Mouse (Mus musculus) kidney, embryonic 16.5 days (tissue): ENCODE results near the gene Abhd16a. TPM values are rescaled to one million over a fixed set of nuclear protein-coding genes. Genes with fewer than 3 reads are reported as not detected.

Source experiments
- ATAC-seq: fragments of 200-750 bp; cut with Nextera tagmentation; 2 replicates; pipeline ENCODE4 v1.8.0; 2017; ENCODE audit warnings: moderate TSS enrichment; ENCODE audit not compliant: low FRiP score, low TSS enrichment
- H3K27ac ChIP-seq: fragments of 300-500 bp; sonication (generic); 2 replicates; pipeline ENCODE4 v1.5.1; 2014; ENCODE audit warnings: low read length
- H3K27me3 ChIP-seq: fragments of 300-500 bp; sonication (generic); 2 replicates; pipeline ENCODE4 v1.6.1; 2014; ENCODE audit warnings: low read length, control low read depth, mixed read lengths; ENCODE audit not compliant: insufficient read depth
- H3K36me3 ChIP-seq: fragments of 300-500 bp; sonication (generic); 2 replicates; pipeline ENCODE4 v1.6.1; 2014; ENCODE audit warnings: low read length, control low read depth, mixed read lengths; ENCODE audit not compliant: insufficient read depth
- H3K4me1 ChIP-seq: fragments of 300-500 bp; sonication (generic); 2 replicates; pipeline ENCODE4 v1.6.1; 2014; ENCODE audit warnings: low read length, control low read depth, mixed read lengths; ENCODE audit not compliant: insufficient read depth
- H3K4me2 ChIP-seq: fragments of 300-500 bp; sonication (generic); replicated peaks from 2 replicates; pipeline ENCODE4 v1.6.1; 2014; ENCODE audit warnings: low read depth, low read length
- H3K4me3 ChIP-seq: fragments of 300-500 bp; sonication (generic); 2 replicates; pipeline ENCODE4 v1.5.1; 2014; ENCODE audit warnings: mild to moderate bottlenecking, low read length
- H3K9ac ChIP-seq: fragments of 300-500 bp; sonication (generic); replicated peaks from 2 replicates; pipeline ENCODE4 v1.6.1; 2014; ENCODE audit warnings: low read length
- H3K9me3 ChIP-seq: fragments of 300-500 bp; sonication (generic); 2 replicates; pipeline ENCODE4 v1.6.1; 2016; ENCODE audit warnings: low read length, control low read depth
- WGBS: fragments of 180-500 bp; shearing (Covaris S2); extraction: QIAGEN DNeasy Blood & Tissue Kit; methylation state at CpG from one replicate; pipeline ENCODE4 v1.1.7; 2014; 5-methylcytosine and 5-hydroxymethylcytosine counted together
- polyA plus RNA-seq: library from polyadenylated mRNA; unstranded; fragments of >200 nt; fragmentation: Nextera tagmentation; extraction: Ambion mirVana; gene quantifications from 2 replicates; pipeline ENCODE4 v1.2.1, GENCODE M21; 2015

The Abhd16a gene
- polyA plus RNA-seq, 1 experiment from 2014 or later = 118 TPM

GRCm38 (mm10) chr17:35140490-35140996, 51.5 kb downstream of the Abhd16a start:
- H3K9me3 ChIP-seq = no peaks in the 10 kb centered on the region; the same call in 1 of the 2 replicates
- H3K4me1 ChIP-seq = peaks cover 11% of the 10 kb centered on the region
- no peak overlapping the region for H3K4me3 ChIP-seq
- 78% methylated on average over 16 of the region's 16 CpGs for WGBS
- no peaks in the 10 kb centered on the region for H3K27me3 ChIP-seq
- H3K36me3 ChIP-seq = peaks cover 68% of the 10 kb centered on the region
- no peak for ATAC-seq
- H3K27ac ChIP-seq = no peak overlapping the region
- no peak overlapping the region for H3K4me2 ChIP-seq
- H3K9ac ChIP-seq = no peak overlapping the region

DNA sequence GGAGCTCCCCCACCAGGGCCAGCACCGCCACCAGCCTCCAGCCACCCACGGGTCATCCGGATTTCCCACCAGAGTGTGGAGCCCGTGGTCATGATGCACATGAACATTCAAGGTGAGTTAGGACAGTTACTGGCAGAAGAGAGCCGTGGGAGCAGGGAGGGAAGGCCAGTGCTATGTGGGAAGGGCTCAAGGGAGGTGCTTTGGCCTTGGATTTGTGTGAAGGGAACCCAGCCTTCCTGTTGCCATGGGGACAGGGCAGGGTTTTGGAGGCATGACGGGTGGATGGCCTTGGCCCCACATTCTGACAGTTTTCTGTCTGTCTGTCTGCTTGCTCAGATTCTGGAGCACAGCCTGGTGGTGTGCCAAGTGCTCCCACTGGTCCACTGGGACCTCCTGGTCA, 52.9 kb downstream of the Abhd16a start:
- 90% methylated on average over 6 of the region's 6 CpGs for WGBS
- H3K4me2 ChIP-seq = no peak overlapping the region
- ATAC-seq = no peak
- H3K9me3 ChIP-seq = no peaks in the 10 kb centered on the region; the same call in 1 of the 2 replicates
- no peak overlapping the region for H3K9ac ChIP-seq
- H3K4me1 ChIP-seq = peaks cover 2% of the 10 kb centered on the region
- H3K4me3 ChIP-seq = no peak overlapping the region
- H3K27ac ChIP-seq = no peak overlapping the region
- H3K27me3 ChIP-seq = no peaks in the 10 kb centered on the region
- peaks cover 82% of the 10 kb centered on the region for H3K36me3 ChIP-seq

DNA sequence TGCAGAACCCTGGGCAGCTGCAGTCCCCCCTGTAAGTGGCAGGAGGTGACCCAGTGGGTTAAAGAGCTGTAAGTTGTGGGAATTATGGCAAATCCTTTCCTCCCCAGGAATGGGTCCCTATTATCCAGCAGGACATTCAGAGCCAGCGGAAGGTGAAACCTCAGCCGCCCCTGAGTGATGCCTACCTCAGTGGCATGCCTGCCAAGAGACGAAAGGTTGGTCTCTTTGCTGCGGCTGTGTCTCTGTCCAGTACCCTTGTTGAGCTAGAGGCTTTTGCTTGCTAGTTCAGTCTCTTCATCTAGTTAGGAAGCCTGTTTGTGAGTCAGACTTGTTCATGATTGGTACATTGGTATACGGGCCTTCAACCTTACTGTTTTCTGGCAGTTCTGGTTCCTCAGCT, 57.1 kb downstream of the Abhd16a start:
- Histone ChIP-seq H3K4me2 (no peak overlapping the region), H3K36me3 (peaks cover 92% of the 10 kb centered on the region), H3K27me3 (no peaks in the 10 kb centered on the region), H3K4me1 (no peaks in the 10 kb centered on the region), H3K9ac (no peak overlapping the region), H3K27ac (no peak overlapping the region), H3K4me3 (no peak overlapping the region), H3K9me3 (no peaks in the 10 kb centered on the region; the same call in 1 of the 2 replicates)
- ATAC-seq = no peak
- WGBS = 89% methylated on average over 5 of the region's 5 CpGs

DNA sequence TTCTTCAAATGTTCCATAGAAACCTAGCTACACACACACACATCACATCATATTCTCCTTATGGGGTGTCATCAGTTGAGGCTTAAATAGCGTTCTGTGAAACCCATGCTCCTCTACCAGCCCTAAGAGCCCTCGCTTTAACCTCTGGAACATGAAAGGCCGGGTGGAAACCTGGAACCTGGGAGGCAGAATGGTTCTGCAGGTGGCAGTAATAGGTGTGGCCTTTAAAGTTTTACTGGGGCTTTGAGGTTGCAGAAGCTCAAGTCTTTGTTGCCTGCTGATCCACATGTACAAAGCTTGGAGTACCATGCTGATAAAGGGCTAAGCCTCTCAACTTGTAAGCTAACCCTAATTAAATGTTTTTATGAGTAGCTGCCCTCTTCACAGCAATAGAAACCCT, 58.3 kb downstream of the Abhd16a start:
- H3K9me3 ChIP-seq = no peaks in the 10 kb centered on the region; the same call in 1 of the 2 replicates
- WGBS = 50% methylated on average over 3 of the region's 3 CpGs
- ATAC-seq = no peak
- peak overlapping the region; percentile 20 for H3K27ac ChIP-seq
- H3K4me3 ChIP-seq = no peak overlapping the region
- peaks cover 92% of the 10 kb centered on the region for H3K36me3 ChIP-seq
- no peak overlapping the region for H3K9ac ChIP-seq
- no peak overlapping the region for H3K4me2 ChIP-seq
- H3K27me3 ChIP-seq = no peaks in the 10 kb centered on the region
- H3K4me1 ChIP-seq = no peaks in the 10 kb centered on the region

- H3K4me1 ChIP-seq = no peaks in the 10 kb centered on the region
- no peaks in the 10 kb centered on the region for H3K27me3 ChIP-seq
- no peaks in the 10 kb centered on the region; the same call in 1 of the 2 replicates for H3K9me3 ChIP-seq
- no peak overlapping the region for H3K9ac ChIP-seq
- peak overlapping the region; percentile 33; the same call in 1 of the 2 replicates for H3K27ac ChIP-seq
- no peak overlapping the region for H3K4me2 ChIP-seq
- no peak for ATAC-seq
- no peak overlapping the region for H3K4me3 ChIP-seq
- peaks cover 92% of the 10 kb centered on the region for H3K36me3 ChIP-seq
- WGBS = 59% methylated on average over 5 of the region's 5 CpGs
Observed at GRCm38 (mm10) chr17:35147922-35148639, 59.0 kb downstream of the Abhd16a start.

DNA sequence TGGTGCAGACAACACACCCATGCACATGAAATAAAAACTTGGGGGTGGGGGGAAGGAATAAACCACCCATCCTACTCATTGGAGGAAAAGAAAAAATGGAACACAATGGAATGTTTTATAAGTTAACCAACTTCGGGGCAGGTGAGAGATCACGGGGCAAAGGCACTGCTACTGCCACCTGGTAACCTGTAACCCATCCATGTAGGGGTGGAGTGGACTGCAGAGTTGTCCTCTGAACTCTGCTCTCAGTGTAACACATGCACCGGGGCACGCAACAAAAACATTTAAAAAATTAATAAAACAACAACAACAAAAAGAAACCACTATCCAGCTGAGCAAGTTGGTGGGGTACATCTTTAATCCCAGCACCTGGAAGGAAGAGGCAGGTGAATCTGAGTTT, 63.1 kb downstream of the Abhd16a start:
- H3K27me3 ChIP-seq = no peaks in the 10 kb centered on the region
- no peak for ATAC-seq
- 90% methylated on average over 4 of the region's 4 CpGs for WGBS
- no peak overlapping the region for H3K27ac ChIP-seq
- H3K9ac ChIP-seq = no peak overlapping the region
- peaks cover 92% of the 10 kb centered on the region for H3K36me3 ChIP-seq
- H3K9me3 ChIP-seq = no peaks in the 10 kb centered on the region
- H3K4me3 ChIP-seq = no peak overlapping the region
- H3K4me2 ChIP-seq = no peak overlapping the region
- no peaks in the 10 kb centered on the region for H3K4me1 ChIP-seq

Other genes starting within 250 kb of the Abhd16a start
- 59.3 and 62.0 TPM in 2 replicates for gene Skiv2l, start 239.1 kb upstream of the Abhd16a start, polyA plus RNA-seq
- gene Nelfe, start 238.9 kb upstream of the Abhd16a start, polyA plus RNA-seq = 117 and 121 TPM in 2 replicates
- gene Cfb, start 226.7 kb upstream of the Abhd16a start, polyA plus RNA-seq = 15.1 and 17.3 TPM in 2 replicates
- gene Zbtb12, start 209.8 kb upstream of the Abhd16a start, polyA plus RNA-seq = 3.5 and 4.3 TPM in 2 replicates
- gene Gm20547, start 207.2 kb upstream of the Abhd16a start, polyA plus RNA-seq = not detected in 2 replicates
- gene C2, start 191.0 kb upstream of the Abhd16a start, polyA plus RNA-seq = 4.6 and 5.7 TPM in 2 replicates
- gene Ehmt2, start 190.8 kb upstream of the Abhd16a start, polyA plus RNA-seq = 89.9 and 92.8 TPM in 2 replicates
- gene Slc44a4, start 174.8 kb upstream of the Abhd16a start, polyA plus RNA-seq = 17.9 and 18.9 TPM in 2 replicates
- 50.0 and 54.1 TPM in 2 replicates for gene Neu1, start 158.0 kb upstream of the Abhd16a start, polyA plus RNA-seq
- 0.76 and 0.80 TPM in 2 replicates for gene Hspa1b, start 130.0 kb upstream of the Abhd16a start, polyA plus RNA-seq
- not detected in 2 replicates for gene Gm20481, start 119.4 kb upstream of the Abhd16a start, polyA plus RNA-seq
- gene Hspa1a, start 117.1 kb upstream of the Abhd16a start, polyA plus RNA-seq = 11.2 and 13.4 TPM in 2 replicates
- 1.0 and 1.3 TPM in 2 replicates for gene Hspa1l, start 116.6 kb upstream of the Abhd16a start, polyA plus RNA-seq
- 206 and 230 TPM in 2 replicates for gene Lsm2, start 107.4 kb upstream of the Abhd16a start, polyA plus RNA-seq
- 132 and 137 TPM in 2 replicates for gene Vars, start 88.3 kb upstream of the Abhd16a start, polyA plus RNA-seq
- 0.21 and 0.31 TPM in 2 replicates for gene Vwa7, start 72.7 kb upstream of the Abhd16a start, polyA plus RNA-seq
- 5.7 and 7.1 TPM in 2 replicates for gene Sapcd1, start 61.2 kb upstream of the Abhd16a start, polyA plus RNA-seq
- gene Msh5, start 42.5 kb upstream of the Abhd16a start, polyA plus RNA-seq = 4.5 and 6.9 TPM in 2 replicates
- 341 and 345 TPM in 2 replicates for gene Clic1, start 39.3 kb upstream of the Abhd16a start, polyA plus RNA-seq
- gene Ddah2, start 30.2 kb upstream of the Abhd16a start, polyA plus RNA-seq = 375 and 376 TPM in 2 replicates
- gene Ly6g6c, start 23.9 kb upstream of the Abhd16a start, polyA plus RNA-seq = not detected in 2 replicates
- gene Mpig6b, start 23.1 kb upstream of the Abhd16a start, polyA plus RNA-seq = 0.49 and 0.52 TPM in 2 replicates
- gene Ly6g6e, start 12.4 kb upstream of the Abhd16a start, polyA plus RNA-seq = 1.1 and 2.0 TPM in 2 replicates
- gene Ly6g6d, start 11.2 kb upstream of the Abhd16a start, polyA plus RNA-seq = 4.4 and 4.6 TPM in 2 replicates
- 0.26 TPM in 1 of 2 replicates, not detected in the other for gene Ly6g6f, start 3.7 kb upstream of the Abhd16a start, polyA plus RNA-seq
- gene Ly6g5c, start 19.0 kb downstream of the Abhd16a start, polyA plus RNA-seq = not detected in 2 replicates
- 0.89 and 1.5 TPM in 2 replicates for gene Ly6g5b, start 26.2 kb downstream of the Abhd16a start, polyA plus RNA-seq
- gene Gpank1, start 32.2 kb downstream of the Abhd16a start, polyA plus RNA-seq = 22.3 and 23.7 TPM in 2 replicates
- gene Csnk2b, start 32.8 kb downstream of the Abhd16a start, polyA plus RNA-seq = 293 and 308 TPM in 2 replicates
- gene D17H6S53E, start 37.1 kb downstream of the Abhd16a start, polyA plus RNA-seq = 8.5 and 12.0 TPM in 2 replicates
- 22.2 and 27.5 TPM in 2 replicates for gene Apom, start 42.8 kb downstream of the Abhd16a start, polyA plus RNA-seq
- gene Bag6, start 45.9 kb downstream of the Abhd16a start, polyA plus RNA-seq = 56.4 TPM in 2 replicates
- gene Prrc2a, start 75.6 kb downstream of the Abhd16a start, polyA plus RNA-seq = 166 and 215 TPM in 2 replicates
- gene Aif1, start 86.8 kb downstream of the Abhd16a start, polyA plus RNA-seq = 8.3 and 9.2 TPM in 2 replicates
- gene Lst1, start 99.2 kb downstream of the Abhd16a start, polyA plus RNA-seq = 10.7 and 12.8 TPM in 2 replicates
- 0.66 and 1.2 TPM in 2 replicates for gene Ltb, start 105.2 kb downstream of the Abhd16a start, polyA plus RNA-seq
- gene Tnf, start 112.7 kb downstream of the Abhd16a start, polyA plus RNA-seq = 0.15 and 0.28 TPM in 2 replicates
- gene Lta, start 116.1 kb downstream of the Abhd16a start, polyA plus RNA-seq = 0.13 TPM in 1 of 2 replicates, not detected in the other
- gene Gm16181, start 131.6 kb downstream of the Abhd16a start, polyA plus RNA-seq = 0.56 and 0.62 TPM in 2 replicates
- gene Atp6v1g2, start 144.4 kb downstream of the Abhd16a start, polyA plus RNA-seq = 5.8 and 8.5 TPM in 2 replicates
- gene Nfkbil1, start 146.5 kb downstream of the Abhd16a start, polyA plus RNA-seq = 11.6 TPM in 2 replicates
- gene Ddx39b, start 152.5 kb downstream of the Abhd16a start, polyA plus RNA-seq = 553 and 556 TPM in 2 replicates
- gene H2-D1, start 173.5 kb downstream of the Abhd16a start, polyA plus RNA-seq = 73.6 and 87.2 TPM in 2 replicates
- gene H2-Q1, start 231.1 kb downstream of the Abhd16a start, polyA plus RNA-seq = not detected in 2 replicates